Mouse (Mus musculus): ENCODE data around the gene Sh2d3c.

Sh2d3c gene

DNA sequence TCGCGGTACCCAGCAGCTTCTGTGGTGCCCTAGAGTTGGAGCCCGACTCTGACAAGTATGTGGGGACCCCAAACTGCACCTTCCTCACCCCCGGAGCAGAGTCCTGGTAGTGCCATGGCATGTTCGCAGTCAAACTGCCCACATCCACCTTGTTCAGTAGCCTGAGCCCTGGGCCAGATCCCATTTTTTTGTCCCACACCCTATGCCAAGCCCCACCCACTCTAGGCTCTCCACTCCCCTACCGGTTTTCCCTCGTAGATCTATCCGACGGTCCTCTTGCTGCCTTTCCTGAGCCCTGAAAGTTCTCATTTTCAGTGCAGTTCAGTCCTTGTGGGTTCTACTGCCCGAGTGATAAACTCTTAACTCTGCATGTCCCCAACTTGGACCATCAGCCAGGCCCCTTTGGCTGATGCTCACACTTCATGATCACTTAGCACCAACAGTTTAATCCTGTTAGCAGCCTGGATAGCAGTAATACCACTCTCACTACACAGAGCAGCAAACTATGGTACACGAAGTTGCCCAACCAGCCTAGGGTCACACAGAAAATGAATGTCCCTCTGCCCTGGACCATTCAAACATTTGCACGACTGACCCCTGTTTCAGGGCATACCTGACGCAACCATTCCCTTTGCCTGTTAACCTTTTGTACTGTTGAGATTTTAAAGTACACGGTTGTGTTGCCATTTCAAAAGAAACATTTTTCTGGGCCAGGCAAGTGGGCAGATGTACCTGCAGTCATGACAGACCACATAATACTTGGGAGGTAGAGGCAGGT, 19.7 kb upstream of the Sh2d3c start:
- DNase-seq = no peak

DNA sequence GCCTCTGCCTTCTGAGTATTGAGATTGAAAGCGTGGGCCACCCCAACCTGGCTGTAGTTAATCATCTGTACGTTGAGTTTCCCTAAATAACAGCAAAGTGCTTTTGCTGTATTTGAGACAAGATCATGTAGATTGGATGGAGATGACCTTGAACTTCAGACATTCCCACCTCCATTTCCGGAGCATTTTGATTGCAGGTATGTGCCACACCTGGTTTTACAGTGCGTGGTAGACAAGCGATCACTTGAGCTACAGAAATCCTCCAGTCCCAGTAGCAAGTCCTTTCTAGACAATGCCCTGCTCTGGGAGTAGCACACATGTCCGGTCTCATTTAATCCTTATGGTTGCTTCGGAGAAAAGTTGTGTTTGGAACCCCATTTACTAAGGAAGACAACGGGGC, 17.8 kb upstream of the Sh2d3c start:
- no peak for DNase-seq

DNA sequence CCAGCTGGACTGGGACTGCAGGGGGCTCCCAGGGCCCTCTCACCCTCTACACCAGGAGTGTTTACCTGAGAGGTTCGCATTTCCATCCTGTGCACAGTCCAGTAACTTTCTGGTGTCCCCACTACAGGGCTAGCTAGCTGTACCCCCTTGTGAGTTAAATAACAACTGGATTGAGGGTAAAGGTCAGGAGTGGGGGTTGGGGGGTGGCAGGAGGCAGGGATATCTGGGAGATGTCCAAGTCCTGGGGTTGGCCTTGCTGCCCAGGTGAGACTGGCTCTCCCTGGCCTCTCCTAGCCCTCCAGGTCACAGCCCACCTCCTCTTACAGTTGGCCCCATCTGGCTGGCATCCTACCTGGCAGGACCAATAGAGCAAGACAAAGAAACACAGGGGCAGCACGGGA, 16.8 kb upstream of the Sh2d3c start, which contains the start of gene Fpgs:
TSS of gene Fpgs (minus strand) at position 125 of the 401 bp plus-strand sequence.
- DNase-seq = no peak

GRCm38 (mm10) chr2:32705018-32705417, 15.8 kb upstream of the Sh2d3c start:
- no peak for DNase-seq

GRCm38 (mm10) chr2:32706971-32707370, 13.9 kb upstream of the Sh2d3c start:
- DNase-seq = no peak

- no peak for DNase-seq
Measured at GRCm38 (mm10) chr2:32708643-32709042, 12.2 kb upstream of the Sh2d3c start.

DNA sequence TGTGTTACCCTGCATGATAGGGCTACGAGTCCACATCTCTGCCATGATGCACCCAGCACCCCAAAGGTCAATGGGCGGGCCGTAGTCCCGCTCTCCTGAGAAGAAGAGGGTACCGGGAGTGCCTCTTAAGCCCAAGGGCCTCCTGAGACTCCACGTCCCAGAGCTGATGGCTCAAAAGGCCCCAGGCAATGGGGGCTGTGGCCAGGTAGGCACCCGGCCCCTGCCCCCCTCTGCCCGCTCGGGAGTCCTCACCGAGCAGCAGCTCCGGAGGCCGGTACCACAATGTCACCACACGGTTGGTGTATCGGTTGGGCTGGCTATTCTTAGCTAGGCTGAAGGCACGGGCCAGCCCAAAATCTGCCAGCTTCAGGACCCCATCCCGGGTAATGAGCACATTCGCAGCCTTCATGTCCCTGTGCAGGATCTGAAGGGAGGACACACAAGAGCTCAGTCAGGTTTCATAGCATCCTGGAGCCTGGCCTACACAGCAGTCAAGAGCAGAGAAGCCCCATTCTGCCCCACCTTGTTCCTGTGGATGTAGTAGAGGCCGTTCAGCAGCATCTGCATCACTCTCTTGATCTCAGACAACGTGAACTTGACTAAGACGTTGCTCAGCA, 11.2 kb upstream of the Sh2d3c start:
- no peak for DNase-seq

- DNase-seq = no peak
Measured at GRCm38 (mm10) chr2:32710425-32710824, 10.4 kb upstream of the Sh2d3c start.

DNA sequence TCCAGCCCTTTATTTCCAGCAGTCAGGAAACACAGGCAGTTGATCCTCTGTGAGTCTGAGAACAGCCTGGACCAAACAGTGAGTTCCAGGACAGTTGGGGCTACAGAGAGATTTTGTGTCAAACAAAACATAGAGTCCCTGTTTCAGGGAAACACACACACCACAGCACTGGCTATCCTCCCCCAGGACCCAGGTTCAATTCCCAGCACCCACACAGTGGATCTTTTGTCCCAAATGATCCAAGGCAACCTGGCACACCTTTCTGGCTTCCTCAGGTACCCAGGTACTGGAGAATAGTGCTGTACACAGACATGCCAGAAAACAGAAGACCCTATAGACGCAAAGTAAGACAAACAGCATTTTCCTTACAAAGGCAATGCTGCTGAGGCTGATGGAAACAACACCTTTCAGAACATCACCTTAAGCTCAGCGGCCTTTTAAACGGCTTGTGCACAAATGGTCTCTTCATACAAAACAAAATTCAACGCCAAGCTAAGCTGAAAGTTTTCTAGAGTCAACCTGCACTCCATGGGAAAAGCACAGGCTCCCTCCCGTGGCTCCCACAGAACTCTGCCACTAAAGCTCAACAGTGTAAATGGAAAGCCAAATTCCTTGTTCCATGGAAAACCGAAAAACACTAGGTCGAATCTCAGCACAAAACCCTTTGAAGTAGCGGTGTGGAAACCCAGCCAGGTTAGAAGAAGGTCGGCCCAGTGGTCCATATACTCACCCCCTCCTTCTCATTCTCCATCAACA, 9.4 kb upstream of the Sh2d3c start:
- DNase-seq = no peak

- DNase-seq = peak; percentile 53
Measured at GRCm38 (mm10) chr2:32712108-32712551, 8.7 kb upstream of the Sh2d3c start.

- peak; percentile 96 for DNase-seq
Measured at GRCm38 (mm10) chr2:32712586-32712933, 8.3 kb upstream of the Sh2d3c start.

DNA sequence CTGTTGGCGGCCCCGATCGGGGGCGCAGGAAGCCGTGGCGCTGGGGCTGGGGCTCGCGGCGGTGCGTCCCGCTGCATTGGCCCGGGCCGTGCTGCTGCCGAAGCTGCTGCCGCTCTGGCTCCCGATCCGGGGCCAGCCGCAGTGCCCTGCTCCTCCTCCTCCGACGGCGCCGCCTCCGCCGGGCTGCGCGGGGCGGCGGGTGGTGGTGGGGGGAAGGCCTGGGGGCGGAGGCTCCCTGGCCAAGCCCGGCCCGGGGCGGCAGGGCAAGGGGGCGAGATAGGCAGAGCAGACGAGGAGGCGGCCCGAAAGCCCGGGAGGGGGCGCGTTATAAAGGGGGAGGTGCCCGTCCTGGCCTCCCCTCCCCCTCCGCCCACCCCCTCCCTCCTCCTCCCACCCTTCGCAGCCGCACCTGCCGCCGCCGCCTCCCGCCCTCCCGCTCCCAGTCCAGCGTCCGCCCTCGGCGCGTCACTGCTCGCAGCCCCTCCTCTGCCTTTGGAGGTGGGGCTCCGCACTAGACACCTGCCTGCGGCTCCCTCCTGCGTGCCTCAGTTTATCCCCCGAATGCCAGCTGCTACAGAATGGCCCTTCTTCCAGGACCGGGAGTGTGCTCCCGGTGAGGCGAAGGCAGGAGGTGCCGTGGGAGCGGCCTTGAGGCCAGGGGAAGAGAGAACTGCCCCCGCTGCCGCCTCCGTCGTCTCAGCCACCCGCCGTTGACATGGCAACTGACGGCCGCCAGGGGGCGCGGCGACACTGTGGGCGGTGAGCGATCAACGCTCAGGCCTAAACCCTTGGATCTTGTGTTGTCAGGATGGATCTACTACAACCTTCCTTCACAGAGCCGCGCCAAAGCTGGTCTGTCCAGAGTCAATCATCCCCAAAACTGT, 7.7 kb upstream of the Sh2d3c start, which contains the start of gene Cdk9:
TSS of gene Cdk9 (minus strand) at position 143 of the 884 bp plus-strand sequence.
- peak; percentile 94 for DNase-seq

DNA sequence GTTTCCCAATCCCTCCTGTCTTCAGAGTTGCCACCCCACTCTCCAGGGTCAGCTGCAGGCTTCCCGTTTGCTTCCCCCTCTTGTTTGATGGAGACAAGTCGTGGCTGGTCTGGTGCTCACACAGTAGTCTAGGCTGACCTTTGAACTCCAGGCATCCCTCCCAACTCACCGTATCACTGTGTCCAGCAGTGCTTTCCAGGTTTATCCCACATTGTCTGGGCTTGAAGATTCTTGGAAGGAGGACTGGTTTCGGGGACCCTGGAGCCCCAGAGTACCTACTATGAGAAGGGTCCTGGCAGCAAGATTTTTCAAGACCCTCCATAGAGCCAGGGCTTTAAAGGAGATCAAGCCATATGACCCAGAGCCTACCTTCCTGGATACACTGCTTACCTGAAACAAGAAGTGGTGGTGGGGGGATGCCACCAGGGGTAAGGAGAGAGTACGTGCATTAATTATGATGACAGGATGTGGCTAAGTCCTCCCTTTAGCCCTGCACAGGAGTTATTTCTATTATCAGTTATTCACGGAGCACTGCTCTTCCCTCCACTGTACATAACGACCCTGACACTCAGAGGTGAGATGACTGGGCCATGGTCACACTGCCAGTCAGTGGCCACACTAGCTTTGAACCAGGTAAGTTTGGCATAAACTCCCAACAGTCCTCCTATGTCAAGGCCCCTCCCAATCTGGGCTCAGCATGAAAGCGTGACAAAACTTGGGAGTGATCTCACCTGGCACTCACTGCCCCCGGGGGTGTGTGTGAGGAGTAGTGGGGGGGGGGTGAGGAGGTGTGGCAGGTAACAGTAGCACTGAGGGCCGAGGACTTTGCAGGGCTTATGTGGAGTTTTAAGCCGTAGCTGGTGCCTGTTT, 6.5 kb upstream of the Sh2d3c start:
- no peak for DNase-seq

DNA sequence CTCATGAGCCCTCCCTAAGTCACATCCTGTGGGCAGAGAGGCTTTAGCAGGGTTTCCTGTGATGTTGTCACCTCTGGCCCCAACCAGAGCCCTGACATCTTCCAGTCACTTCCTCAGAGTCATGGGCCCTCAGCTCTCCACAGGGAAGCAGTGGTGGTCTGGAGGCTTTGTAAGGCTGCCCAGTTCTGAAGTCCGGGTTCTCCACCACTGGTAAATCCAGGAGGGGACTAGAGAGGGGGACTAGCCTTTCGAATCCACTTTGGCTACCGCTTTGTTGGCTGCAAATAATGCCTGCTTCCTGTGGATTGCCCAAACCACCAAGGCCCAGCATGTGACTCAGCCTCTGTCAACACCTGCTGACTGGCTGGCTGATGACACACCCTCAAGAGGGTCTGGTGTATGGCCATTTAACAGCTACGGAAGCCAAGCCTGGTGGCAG, 5.8 kb upstream of the Sh2d3c start:
- DNase-seq = no peak

DNA sequence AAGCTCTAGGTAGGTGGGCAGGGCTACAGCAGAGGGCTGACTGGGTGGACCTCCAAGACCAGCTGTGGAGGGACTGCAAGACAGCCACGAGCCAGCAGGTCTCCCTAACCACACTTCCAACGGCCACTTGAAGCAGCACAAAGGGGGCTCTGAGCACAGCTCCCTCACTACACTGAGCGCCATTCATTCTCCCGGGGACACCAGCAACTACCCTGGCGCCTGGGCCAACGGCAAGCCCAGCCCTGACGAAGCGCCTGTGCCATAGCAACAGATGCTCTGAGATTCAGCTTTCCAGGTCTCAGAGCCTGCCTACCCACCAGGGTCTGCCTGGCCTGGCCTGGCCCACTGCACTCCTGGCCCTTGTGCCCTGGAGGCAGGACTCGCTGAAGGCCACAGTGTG, 2.1 kb upstream of the Sh2d3c start:
- DNase-seq = no peak

GRCm38 (mm10) chr2:32720053-32720452, 802 bp upstream of the Sh2d3c start:
- DNase-seq = no peak

- DNase-seq = no peak
Measured at GRCm38 (mm10) chr2:32722046-32722445, 1.2 kb downstream of the Sh2d3c start.

GRCm38 (mm10) chr2:32722581-32722980, 1.7 kb downstream of the Sh2d3c start:
- DNase-seq = no peak

DNA sequence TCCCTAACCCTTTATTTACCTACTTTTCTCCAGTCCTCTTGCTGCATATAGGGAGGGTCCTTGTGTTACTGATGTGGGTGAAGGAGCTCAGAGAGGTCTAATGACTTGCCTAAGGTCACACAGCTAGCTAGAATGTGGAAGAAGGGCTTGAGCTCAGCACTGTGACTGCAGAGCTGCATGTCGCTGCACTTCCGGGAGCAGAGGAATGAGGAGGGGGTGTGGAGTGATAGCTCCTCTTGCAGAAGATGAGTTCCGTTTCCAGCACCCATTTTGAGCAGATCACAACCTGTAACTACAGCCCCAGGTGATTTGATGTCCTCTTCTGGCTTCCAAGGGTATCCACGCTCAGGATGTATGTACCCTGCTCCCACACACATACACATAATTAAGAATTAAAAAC, 3.3 kb downstream of the Sh2d3c start:
- no peak for DNase-seq

- no peak for DNase-seq
Measured at GRCm38 (mm10) chr2:32724832-32725790, 4.3 kb downstream of the Sh2d3c start.

Data from right cerebral cortex, postnatal 25 days (tissue).